ENCODE assay signal across 9 mouse cellular contexts in the genomic region with DNA sequence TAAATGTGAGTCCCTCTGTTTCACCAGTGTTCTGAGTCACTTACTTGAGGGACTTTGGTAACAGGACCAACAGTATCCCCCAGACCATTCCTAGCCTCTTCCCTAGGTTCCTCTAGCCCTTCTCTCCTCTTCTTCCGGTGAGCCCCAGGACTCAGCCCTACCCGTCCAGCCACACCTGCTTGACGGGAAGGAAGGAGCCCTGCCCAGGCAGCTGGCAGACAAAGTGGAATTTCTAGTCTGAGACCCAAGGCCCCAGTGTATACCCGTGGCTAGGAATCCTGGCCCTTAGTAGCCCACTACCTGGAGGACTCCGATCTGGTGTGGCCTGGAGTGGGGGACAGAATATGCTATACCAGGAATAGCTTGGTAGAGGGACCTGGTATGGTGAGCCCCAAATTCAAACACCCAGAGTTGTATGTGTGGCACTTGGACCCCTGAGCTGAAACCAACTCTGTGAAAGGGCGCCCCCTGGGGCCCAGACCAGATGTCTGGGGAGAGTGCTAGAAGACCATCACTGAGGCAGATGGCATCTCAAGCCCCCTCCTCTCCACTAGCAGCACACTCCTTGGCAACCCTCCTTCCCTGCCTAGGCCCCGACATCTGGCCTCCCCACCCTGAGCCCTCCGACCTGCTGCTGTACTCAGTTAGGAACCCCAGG. TPM values are rescaled to one million over a fixed set of nuclear protein-coding genes. Genes with fewer than 3 reads are reported as not detected.
DNase-seq lines count a peak whose midpoint lies in the region; ATAC-seq and TF ChIP-seq lines count a peak whose summit lies in the region.
"Had no signal": no experiment of that assay in that cellular context is flagged by ENCODE, and none has a peak within 500 bp of the region (broad histone marks: within the 10 kb centered on the region; RNA-seq: fewer than 3 reads in every experiment).

No protein-coding gene starts in this region.

- no peaks in the 10 kb centered on the region for H3K36me3 ChIP-seq in kidney, embryonic 15.5 days
- H3K36me3 ChIP-seq in E14TG2a.4 (ENCODE audit: insufficient read depth, low read length) = no peaks in the 10 kb centered on the region
- H3K36me3 ChIP-seq in midbrain, embryonic 13.5 days = no peaks in the 10 kb centered on the region
- no peaks in the 10 kb centered on the region for H3K36me3 ChIP-seq in hindbrain, embryonic 10.5 days

- TF ChIP-seq CTCF in E14TG2a.4 (conservative IDR thresholded peaks at IDR 0.05; ENCODE audit: low read length) = peak; percentile 36

- H3K9ac ChIP-seq in kidney, embryonic 15.5 days = no peak overlapping the region
- no peak overlapping the region for H3K9ac ChIP-seq in midbrain, embryonic 13.5 days (replicated peaks)

- no peaks in the 10 kb centered on the region for H3K27me3 ChIP-seq in kidney, embryonic 15.5 days
- H3K27me3 ChIP-seq in E14TG2a.4 (ENCODE audit: insufficient read depth, low read length) = no peaks in the 10 kb centered on the region
- H3K27me3 ChIP-seq in midbrain, embryonic 13.5 days = no peaks in the 10 kb centered on the region
- no peaks in the 10 kb centered on the region for H3K27me3 ChIP-seq in hindbrain, embryonic 10.5 days (ENCODE audit: insufficient read depth, poor library complexity, severe bottlenecking)

- ATAC-seq in kidney, embryonic 15.5 days (replicated peaks; ENCODE audit: low FRiP score) = 0 out of 2 replicates have a peak, but pooled peaks have one; percentile 21
- ATAC-seq in granulocyte monocyte progenitor cell, adult 5-6 weeks (replicated peaks; ENCODE audit: poor library complexity, severe bottlenecking) = peak; percentile 43
- ATAC-seq in midbrain, embryonic 13.5 days = 0 out of 2 replicates have a peak, but pooled peaks have one; percentile 28
- no peak for ATAC-seq in activated CD4-positive, CD25-positive, alpha-beta regulatory T cell, adult 4 months

- peaks cover 13% of the 10 kb centered on the region for H3K4me1 ChIP-seq in kidney, embryonic 15.5 days
- peaks cover 28% of the 10 kb centered on the region for H3K4me1 ChIP-seq in E14TG2a.4 (replicated peaks; ENCODE audit: low read depth, low read length)
- no peaks in the 10 kb centered on the region for H3K4me1 ChIP-seq in midbrain, embryonic 13.5 days (replicated peaks)
- peaks cover 13% of the 10 kb centered on the region for H3K4me1 ChIP-seq in hindbrain, embryonic 10.5 days (replicated peaks)

- no peaks in the 10 kb centered on the region for H3K9me3 ChIP-seq in kidney, embryonic 15.5 days (replicated peaks)
- no peaks in the 10 kb centered on the region for H3K9me3 ChIP-seq in E14TG2a.4 (ENCODE audit: low read length)
- H3K9me3 ChIP-seq in midbrain, embryonic 13.5 days = no peaks in the 10 kb centered on the region
- H3K9me3 ChIP-seq in hindbrain, embryonic 10.5 days = no peaks in the 10 kb centered on the region

- intact Hi-C loops in heart, postnatal 25 days (cut with DNase I) = no loop called here

- DNase-seq in kidney, adult 8-10 months = no peak
- DNase-seq in heart, postnatal 25 days (ENCODE audit: low spot score) = no peak
- DNase-seq in hindbrain, embryonic 10.5 days (ENCODE audit: low spot score) = no peak
- DNase-seq: right cerebral cortex, postnatal 14 days had no signal

- no peak overlapping the region for H3K27ac ChIP-seq in kidney, embryonic 15.5 days
- H3K27ac ChIP-seq in midbrain, embryonic 13.5 days = no peak overlapping the region
- H3K27ac ChIP-seq in hindbrain, embryonic 10.5 days = no peak overlapping the region

- WGBS in kidney, embryonic 15.5 days = 79% methylated on average over 8 of the region's 8 CpGs
- 75% methylated on average over 8 of the region's 8 CpGs for WGBS in midbrain, embryonic 13.5 days
- 73% methylated on average over 8 of the region's 8 CpGs for WGBS in hindbrain, embryonic 10.5 days

- no peak overlapping the region for H3K4me3 ChIP-seq in kidney, embryonic 15.5 days (replicated peaks)
- H3K4me3 ChIP-seq in E14TG2a.4 (replicated peaks; ENCODE audit: low read length) = no peak overlapping the region
- no peak overlapping the region for H3K4me3 ChIP-seq in midbrain, embryonic 13.5 days (replicated peaks)
- H3K4me3 ChIP-seq in hindbrain, embryonic 10.5 days = no peak overlapping the region

- no peak overlapping the region for H3K4me2 ChIP-seq in kidney, embryonic 15.5 days
- H3K4me2 ChIP-seq in midbrain, embryonic 13.5 days (replicated peaks) = no peak overlapping the region

RNA-seq across cellular contexts. Expression of a gene that starts 13.8 kb away (rescaled TPM):
- 5.4 and 5.6 TPM in 2 replicates for polyA plus RNA-seq in kidney, embryonic 15.5 days (2015; fragmentation: Nextera tagmentation; extraction: Ambion mirVana)
- total RNA-seq in granulocyte monocyte progenitor cell, adult 5-6 weeks (2014; fragmentation: Nextera tagmentation) = not detected in 2 replicates
- total RNA-seq in granulocyte monocyte progenitor cell, adult 5-6 weeks (2017) = 0.72 and 2.4 TPM in 2 replicates
- 0.90 and 1.1 TPM in 2 replicates for polyA plus RNA-seq in midbrain, embryonic 13.5 days (2015; fragmentation: Nextera tagmentation; extraction: Ambion mirVana)
- not detected for polyA plus RNA-seq in activated CD4-positive, CD25-positive, alpha-beta regulatory T cell, adult 4 months (2017; shearing (Covaris generic))
- 1 to 10 TPM; 1.1 to 2.1 TPM for total RNA-seq in heart, postnatal 25 days (2021)
- polyA plus RNA-seq in hindbrain, embryonic 10.5 days (2016; fragmentation: Nextera tagmentation; extraction: Ambion mirVana) = 2.5 and 2.8 TPM in 2 replicates
